Mouse (Mus musculus) heart, embryonic 10.5 days (tissue): ENCODE results near the gene Bola2. TPM values are rescaled to one million over a fixed set of nuclear protein-coding genes. Genes with fewer than 3 reads are reported as not detected.
A peak's percentile ranks its signal among the peaks of the same experiment; 100 is the strongest.

ENCODE experiments used
- DNase-seq: peaks from one replicate; pipeline ENCODE4 v3.0.0-alpha.2; 2017; ENCODE audit warnings: low spot score
- H3K27ac ChIP-seq: fragments of 300-500 bp; sonication (generic); 2 replicates; pipeline ENCODE4 v1.5.1; 2016; ENCODE audit warnings: mild to moderate bottlenecking
- H3K27me3 ChIP-seq: fragments of 300-500 bp; sonication (generic); 2 replicates; pipeline ENCODE4 v1.6.1; 2016; ENCODE audit warnings: mild to moderate bottlenecking; ENCODE audit not compliant: poor library complexity, insufficient read depth, severe bottlenecking
- H3K36me3 ChIP-seq: fragments of 300-500 bp; sonication (generic); 2 replicates; pipeline ENCODE4 v1.6.1; 2016; ENCODE audit warnings: mild to moderate bottlenecking, moderate library complexity
- H3K4me1 ChIP-seq: fragments of 300-500 bp; sonication (generic); 2 replicates; pipeline ENCODE4 v1.6.1; 2016; ENCODE audit warnings: mild to moderate bottlenecking
- H3K4me3 ChIP-seq: fragments of 300-500 bp; sonication (generic); 2 replicates; pipeline ENCODE4 v1.5.1; 2016; ENCODE audit warnings: mild to moderate bottlenecking, moderate library complexity
- H3K9me3 ChIP-seq: fragments of 300-500 bp; sonication (generic); 2 replicates; pipeline ENCODE4 v1.6.1; 2016; ENCODE audit warnings: mild to moderate bottlenecking, moderate library complexity
- WGBS: fragments of 180-500 bp; shearing (Covaris S2); methylation state at CpG from one replicate; pipeline ENCODE4 v1.1.7; 2016; 5-methylcytosine and 5-hydroxymethylcytosine counted together
- polyA plus RNA-seq: library from polyadenylated mRNA; unstranded; fragments of >200 nt; fragmentation: Nextera tagmentation; extraction: Ambion mirVana; gene quantifications from 2 replicates; pipeline ENCODE4 v1.2.1, GENCODE M21; 2016

Bola2 gene
- polyA plus RNA-seq, 1 experiment from 2014 or later: 159 TPM

GRCm38 (mm10) chr7:126702861-126703756 lies 7.9 kb downstream of the Bola2 start:
- Histone ChIP-seq H3K9me3 (no peaks in the 10 kb centered on the region), H3K27me3 (peaks cover 54% of the 10 kb centered on the region), H3K36me3 (0 out of 2 replicates have a peak, but pooled peaks cover 3% of the 10 kb centered on the region), H3K27ac (no peak overlapping the region), H3K4me3 (no peak overlapping the region), H3K4me1 (peaks cover 37% of the 10 kb centered on the region)
- no peak for DNase-seq
- WGBS: 74% methylated on average over 12 of the region's 12 CpGs

DNA sequence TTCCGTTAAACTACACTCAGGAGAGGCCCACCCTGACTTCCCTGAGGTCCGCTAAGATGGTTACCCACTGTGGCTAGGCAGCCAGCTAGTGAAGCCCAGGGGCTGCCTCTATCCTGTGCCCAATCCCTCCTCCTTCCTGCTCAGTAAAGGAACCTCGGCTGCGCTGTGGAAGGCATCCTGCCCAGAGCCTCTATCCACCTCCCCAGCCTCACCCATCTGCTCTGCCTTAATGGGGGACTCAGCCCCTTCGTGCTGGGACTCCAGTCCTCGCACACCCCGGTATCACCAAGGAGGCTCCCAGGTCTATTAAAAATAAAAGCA lies 8.5 kb downstream of the Bola2 start:
- Histone ChIP-seq H3K36me3 (0 out of 2 replicates have a peak, but pooled peaks cover 3% of the 10 kb centered on the region), H3K9me3 (no peaks in the 10 kb centered on the region), H3K4me3 (no peak overlapping the region; the same call in 1 of the 2 replicates), H3K27ac (no peak overlapping the region), H3K4me1 (peaks cover 37% of the 10 kb centered on the region), H3K27me3 (peaks cover 54% of the 10 kb centered on the region)
- 27% methylated on average over 7 of the region's 7 CpGs for WGBS
- no peak for DNase-seq

GRCm38 (mm10) chr7:126704121-126704980 lies 9.2 kb downstream of the Bola2 start:
- Histone ChIP-seq H3K9me3 (peaks cover 6% of the 10 kb centered on the region; the same call in 1 of the 2 replicates), H3K36me3 (0 out of 2 replicates have a peak, but pooled peaks cover 3% of the 10 kb centered on the region), H3K27me3 (peaks cover 54% of the 10 kb centered on the region), H3K4me1 (peaks cover 35% of the 10 kb centered on the region), H3K27ac (0 out of 2 replicates have a peak overlapping the region, but pooled peaks have one; percentile 43), H3K4me3 (peak overlapping the region; percentile 62)
- 3% methylated on average over 39 of the region's 39 CpGs for WGBS
- peak; percentile 82 for DNase-seq

DNA sequence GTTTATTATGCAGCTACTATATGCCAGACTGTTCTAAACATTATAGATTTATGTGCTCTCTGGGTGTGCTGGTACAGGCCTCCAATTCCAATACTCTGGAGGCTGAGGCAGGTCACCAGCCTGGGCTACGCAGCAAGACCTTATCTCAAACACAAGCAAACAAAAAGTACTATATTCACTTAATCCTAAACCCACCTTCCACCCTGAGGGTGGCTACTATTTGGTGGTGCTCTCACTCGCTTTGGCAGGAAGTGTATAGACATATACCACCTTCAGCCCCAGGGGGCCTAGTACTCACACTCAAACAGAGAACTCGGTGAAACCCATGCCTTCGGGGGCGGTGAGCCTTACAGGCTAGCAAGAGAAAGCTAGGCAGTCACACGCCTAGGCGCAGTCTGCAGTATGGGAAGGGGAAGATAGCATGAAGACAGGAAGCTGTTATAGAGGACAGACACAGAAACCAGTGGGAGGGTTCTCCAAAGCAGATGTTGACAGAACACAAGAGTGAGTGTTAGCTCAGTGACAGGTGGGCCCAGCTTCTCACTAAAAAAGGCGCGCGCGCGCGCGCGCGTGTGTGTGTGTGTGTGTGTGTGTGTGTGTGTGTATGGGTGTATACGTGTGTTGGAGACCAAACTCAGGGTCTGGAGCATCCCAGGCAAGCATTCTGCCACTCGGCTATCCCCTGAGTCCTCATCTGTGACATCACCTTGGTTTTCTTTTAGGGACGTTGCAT lies 12.4 kb downstream of the Bola2 start, which contains the start of gene Coro1a:
Gene Coro1a, minus strand, starts transcription at position 346 of the 733 bp plus-strand sequence.
- H3K4me1 ChIP-seq: peaks cover 17% of the 10 kb centered on the region
- peaks cover 7% of the 10 kb centered on the region; the same call in 1 of the 2 replicates for H3K9me3 ChIP-seq
- 84% methylated on average over 19 of the region's 19 CpGs for WGBS

DNA sequence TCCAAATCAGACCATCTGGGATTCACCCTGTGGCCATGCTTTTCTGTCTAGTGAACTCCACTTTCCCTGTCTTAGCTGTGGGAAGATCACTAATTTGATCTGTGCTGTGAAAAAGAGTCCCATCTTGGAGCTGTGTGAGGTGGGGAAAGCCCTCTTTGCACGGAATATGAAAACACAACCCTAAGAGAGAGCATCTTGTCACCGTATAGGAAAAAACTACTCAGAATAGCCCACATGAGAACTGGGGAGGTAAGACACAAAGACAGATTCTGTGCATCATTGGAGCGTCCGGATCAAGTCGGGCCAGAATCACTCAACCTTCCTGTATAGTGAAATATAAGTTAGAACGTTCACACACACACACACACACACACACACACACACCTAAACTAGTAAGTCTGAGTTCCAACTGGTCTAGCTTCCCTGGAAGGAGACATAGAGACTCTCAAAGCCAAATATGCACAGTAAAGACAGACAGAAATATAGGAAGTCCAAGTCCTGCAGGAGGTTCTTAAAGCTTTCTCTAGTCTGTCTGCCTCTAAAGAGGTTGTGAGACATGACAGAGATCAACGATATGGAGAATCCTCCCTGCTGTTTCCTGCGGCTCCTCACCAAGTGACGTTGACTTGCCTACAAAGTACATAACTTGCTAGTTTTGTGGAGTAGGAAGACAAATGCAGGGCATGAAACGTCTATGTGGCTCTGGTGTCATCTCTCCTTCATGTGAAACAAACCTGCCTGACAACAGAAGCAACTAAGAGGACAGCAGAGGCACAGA lies 13.2 kb downstream of the Bola2 start:
- Histone ChIP-seq H3K9me3 (peaks cover 7% of the 10 kb centered on the region; the same call in 1 of the 2 replicates), H3K4me3 (no peak overlapping the region), H3K27ac (no peak overlapping the region), H3K4me1 (peaks cover 17% of the 10 kb centered on the region), H3K27me3 (peaks cover 35% of the 10 kb centered on the region), H3K36me3 (no peaks in the 10 kb centered on the region)
- 80% methylated on average over 10 of the region's 10 CpGs for WGBS
- DNase-seq: no peak

More for the DNA sequence above, 12.4 kb downstream of the Bola2 start, which contains the start of gene Coro1a:
- Histone ChIP-seq H3K36me3 (no peaks in the 10 kb centered on the region), H3K27ac (no peak within 1 kb of the TSS), H3K27me3 (peaks cover 43% of the 10 kb centered on the region), H3K4me3 (no peak within 1 kb of the TSS)
- DNase-seq: no peak

GRCm38 (mm10) chr7:126710266-126710665 lies 15.1 kb downstream of the Bola2 start:
- Histone ChIP-seq H3K27me3 (peaks cover 17% of the 10 kb centered on the region), H3K4me3 (no peak overlapping the region), H3K36me3 (no peaks in the 10 kb centered on the region), H3K9me3 (peaks cover 7% of the 10 kb centered on the region; the same call in 1 of the 2 replicates), H3K27ac (no peak overlapping the region), H3K4me1 (no peaks in the 10 kb centered on the region)
- no peak for DNase-seq
- WGBS: 76% methylated on average over 4 of the region's 4 CpGs

DNA sequence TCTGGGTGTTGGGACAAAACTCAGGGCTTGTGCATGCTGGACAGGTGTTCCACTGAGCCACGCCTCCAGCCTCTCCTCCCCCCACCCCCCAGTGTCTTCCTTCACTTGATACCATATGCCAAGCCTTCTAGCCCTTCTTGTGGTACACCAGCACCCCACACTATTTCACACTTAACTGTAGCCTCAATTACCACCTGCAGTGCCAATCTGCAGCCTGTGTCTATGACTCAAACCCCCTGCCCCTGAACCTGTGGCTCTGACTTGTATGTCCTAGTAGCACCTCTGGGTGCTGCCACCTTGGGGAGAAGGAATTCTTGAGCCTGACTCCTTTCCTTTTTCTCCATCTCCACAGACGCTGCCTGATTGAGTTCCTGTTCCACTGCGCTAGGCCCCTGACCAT lies 16.7 kb downstream of the Bola2 start:
- Histone ChIP-seq H3K9me3 (peaks cover 7% of the 10 kb centered on the region; the same call in 1 of the 2 replicates), H3K4me3 (no peak overlapping the region), H3K36me3 (no peaks in the 10 kb centered on the region), H3K4me1 (no peaks in the 10 kb centered on the region), H3K27me3 (peaks cover 4% of the 10 kb centered on the region), H3K27ac (no peak overlapping the region)
- 71% methylated on average over 3 of the region's 3 CpGs for WGBS
- no peak for DNase-seq

GRCm38 (mm10) chr7:126715679-126716078 lies 20.5 kb downstream of the Bola2 start:
- Histone ChIP-seq H3K36me3 (no peaks in the 10 kb centered on the region), H3K27ac (no peak overlapping the region), H3K9me3 (no peaks in the 10 kb centered on the region), H3K4me1 (no peaks in the 10 kb centered on the region), H3K4me3 (no peak overlapping the region), H3K27me3 (no peaks in the 10 kb centered on the region)
- no peak for DNase-seq
- 75% methylated on average over 4 of the region's 4 CpGs for WGBS

DNA sequence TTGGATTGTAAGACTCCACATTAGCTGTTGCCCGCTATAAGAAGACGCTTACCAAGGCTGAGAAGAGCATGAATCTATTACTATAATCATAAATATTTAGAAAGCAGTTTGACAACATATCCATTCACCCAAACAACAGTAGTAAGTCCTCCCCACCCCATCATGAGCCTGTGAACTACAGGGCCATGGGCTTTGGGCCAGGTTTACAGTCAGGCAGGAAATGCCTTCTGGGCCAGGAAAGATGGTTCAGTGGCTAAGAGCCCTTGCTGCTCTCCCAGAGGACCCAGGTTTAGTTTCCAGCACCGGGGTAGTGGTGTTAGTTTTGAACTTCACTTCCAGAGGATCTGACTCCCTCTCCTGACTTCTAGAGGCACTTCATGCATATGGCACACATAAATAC lies 22.4 kb downstream of the Bola2 start:
- DNase-seq: no peak
- H3K27me3 ChIP-seq: no peaks in the 10 kb centered on the region
- H3K36me3 ChIP-seq: no peaks in the 10 kb centered on the region
- H3K4me3 ChIP-seq: no peak overlapping the region
- H3K27ac ChIP-seq: no peak overlapping the region
- WGBS: 85% methylated on average over 3 of the region's 3 CpGs
- H3K9me3 ChIP-seq: no peaks in the 10 kb centered on the region
- no peaks in the 10 kb centered on the region for H3K4me1 ChIP-seq

DNA sequence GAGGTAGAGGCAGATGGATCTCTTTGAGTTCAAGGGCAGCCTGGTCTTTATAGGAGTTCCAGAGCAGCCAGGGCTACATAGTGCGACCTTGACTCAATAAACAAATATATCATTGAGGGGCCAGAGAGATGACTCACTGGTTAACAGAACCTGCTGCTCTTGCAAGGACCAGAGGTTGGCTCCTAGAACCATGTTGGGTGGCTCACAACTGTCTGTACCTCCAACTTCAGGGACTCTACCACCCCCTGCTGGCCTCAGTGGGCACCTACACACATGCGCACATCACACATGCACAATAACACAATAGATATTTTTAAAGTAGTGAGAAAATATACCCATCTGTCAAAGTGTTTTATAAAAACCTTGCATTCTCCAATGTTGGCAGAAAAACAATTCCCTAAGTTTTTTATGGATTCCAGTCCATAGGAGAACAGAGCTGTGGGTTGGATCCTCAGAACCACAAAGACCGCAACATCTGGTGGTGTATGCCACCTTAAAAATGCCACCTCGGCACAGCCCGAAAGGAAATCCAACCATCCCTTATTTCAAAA lies 23.7 kb downstream of the Bola2 start:
- WGBS: 90% methylated on average over 5 of the region's 5 CpGs
- Histone ChIP-seq H3K4me3 (no peak overlapping the region), H3K4me1 (no peaks in the 10 kb centered on the region), H3K27ac (no peak overlapping the region), H3K9me3 (no peaks in the 10 kb centered on the region), H3K36me3 (no peaks in the 10 kb centered on the region), H3K27me3 (no peaks in the 10 kb centered on the region)
- DNase-seq: no peak

DNA sequence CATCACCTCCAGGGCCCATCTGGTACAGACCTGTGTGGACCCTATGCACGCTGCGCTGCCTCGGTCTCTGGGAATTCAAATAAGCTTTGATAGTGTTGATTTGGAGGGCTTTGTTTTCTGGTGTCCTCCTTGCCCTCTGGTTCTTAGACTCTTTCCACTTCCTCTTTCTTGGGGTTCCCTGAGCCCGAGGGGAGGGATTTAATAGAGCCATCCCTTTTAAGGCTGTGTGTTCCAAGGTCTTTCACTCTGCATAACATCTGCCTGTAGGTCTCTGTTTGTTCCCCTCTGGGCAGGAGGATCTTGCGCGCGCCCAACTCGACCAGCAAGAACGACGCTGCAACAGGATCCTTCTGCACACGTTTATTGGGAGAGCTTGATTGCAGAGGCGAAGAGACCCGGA lies 26.4 kb downstream of the Bola2 start:
- 89% methylated on average over 13 of the region's 13 CpGs for WGBS
- H3K27me3 ChIP-seq: no peaks in the 10 kb centered on the region
- no peak overlapping the region for H3K27ac ChIP-seq
- H3K4me1 ChIP-seq: no peaks in the 10 kb centered on the region
- no peaks in the 10 kb centered on the region for H3K36me3 ChIP-seq
- DNase-seq: no peak
- H3K4me3 ChIP-seq: no peak overlapping the region
- no peaks in the 10 kb centered on the region for H3K9me3 ChIP-seq
